Mouse (Mus musculus) colon, adult 2 months (tissue): ENCODE data around the gene Btbd35f5. TPM values are rescaled to one million over a fixed set of nuclear protein-coding genes. Genes with fewer than 3 reads are reported as not detected.

Experiments used
- polyA plus RNA-seq: library from polyadenylated mRNA; depleted of rRNA; stranded (reverse); fragments of >200 nt; gene quantifications from 2 replicates; pipeline ENCODE4 v1.2.3, GENCODE M21; 2012; rRNA removed

The Btbd35f5 gene
- polyA plus RNA-seq, result not detected in 2 replicates

DNA sequence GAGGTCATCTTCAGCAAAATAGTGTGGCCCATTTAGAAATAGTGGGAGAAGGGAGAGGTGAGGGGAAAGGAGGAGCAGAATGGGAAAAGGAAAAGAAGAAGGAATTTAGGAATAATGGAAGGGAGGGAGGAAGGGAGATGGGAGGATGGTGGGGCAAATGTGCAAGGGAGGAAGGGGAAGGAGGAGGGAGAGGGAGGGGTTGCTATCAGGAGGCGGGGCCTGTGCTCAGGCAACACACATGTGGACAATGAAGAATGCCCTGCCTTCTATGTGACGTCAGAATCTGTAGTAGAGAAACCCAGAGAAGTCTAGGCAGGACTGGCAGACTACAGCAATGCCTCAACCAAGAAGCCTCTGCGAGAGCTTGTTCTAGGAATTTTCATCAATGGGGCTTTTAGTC, at the start of gene Btbd35f5:
TSS of gene Btbd35f5 (plus strand) at position 301 of the 400 bp plus-strand sequence.

DNA sequence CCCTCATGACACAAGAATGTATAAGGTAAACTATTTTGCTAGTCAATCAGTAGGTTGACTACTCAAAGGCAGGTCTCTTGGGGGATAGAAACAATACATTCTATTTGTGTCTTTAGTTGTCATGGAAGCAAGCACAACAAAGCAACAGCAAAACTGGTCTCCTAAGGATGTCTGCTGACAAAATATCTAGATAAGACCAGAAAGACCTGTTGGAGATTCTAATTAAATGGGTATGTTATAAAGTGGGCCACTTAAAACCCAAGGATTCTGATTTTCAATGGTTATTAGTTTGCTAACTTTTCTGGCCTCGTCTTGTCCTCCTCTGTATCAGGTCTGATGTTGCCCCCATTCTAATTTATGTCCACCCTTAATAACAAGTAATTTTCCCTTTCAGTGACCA, 32.2 kb upstream of the Btbd35f5 start, which contains the start of gene Gm21789:
TSS of gene Gm21789 (plus strand) at position 301 of the 400 bp plus-strand sequence.

Other genes with a start within 250 kb of the Btbd35f5 start
- gene Btbd35f21, start 247.8 kb upstream of the Btbd35f5 start, polyA plus RNA-seq, result not detected in 2 replicates
- gene Btbd35f30, start 79.3 kb upstream of the Btbd35f5 start, polyA plus RNA-seq, result not detected in 2 replicates
- gene Gm21789, start 32.1 kb upstream of the Btbd35f5 start, polyA plus RNA-seq, result not detected in 2 replicates